Mouse (Mus musculus) retina, adult 2 months (tissue): ENCODE measurements around the gene Rhox10.
"Not testable (repeated sequence)": the region's sequence is repeated elsewhere in the genome, so short reads cannot be mapped to it uniquely, and the experiment has no call there.

Source experiments
- DNase-seq: peaks from one replicate; pipeline ENCODE4 v3.0.0-alpha.2; 2012; ENCODE audit warnings: low read depth, low spot score

Rhox10 gene

GRCm38 (mm10) chrX:38066175-38066574 lies at the start of gene Rhox10:
TSS of gene Rhox10 (plus strand) at chrX:38066475.
- no peak for DNase-seq

- DNase-seq, result not testable (repeated sequence)
Measured at GRCm38 (mm10) chrX:38018597-38018996, 47.7 kb upstream of the Rhox10 start, which contains the start of gene Btg1-ps1. TSS of gene Btg1-ps1 (minus strand) at chrX:38018815.

GRCm38 (mm10) chrX:38033841-38034240 lies 32.4 kb upstream of the Rhox10 start:
- peak; percentile 55 for DNase-seq

DNA sequence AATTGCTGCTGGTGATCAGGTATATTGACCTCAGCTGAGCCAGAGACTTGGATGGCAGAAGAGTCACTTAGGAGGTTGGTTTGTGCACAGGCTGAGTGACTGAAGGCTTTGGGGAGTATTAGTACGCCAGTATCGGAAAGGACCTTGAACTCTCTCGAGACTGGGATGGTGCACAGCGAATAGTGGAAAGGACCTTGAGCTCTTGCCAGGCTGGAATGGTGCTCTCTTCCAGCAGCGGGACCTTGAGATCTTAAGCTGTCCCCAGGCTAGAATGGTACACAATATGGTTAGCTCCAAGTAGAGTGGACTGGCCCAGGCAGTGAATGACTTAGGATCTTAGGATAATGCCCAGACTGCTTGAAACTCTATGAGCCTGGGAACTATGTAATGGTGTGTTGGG lies 26.6 kb upstream of the Rhox10 start:
- no peak for DNase-seq

- DNase-seq, result not testable (repeated sequence)
Measured at GRCm38 (mm10) chrX:38043014-38043413, 23.3 kb upstream of the Rhox10 start, which contains the start of gene Btg1-ps2. TSS of gene Btg1-ps2 (minus strand) at chrX:38043114.

GRCm38 (mm10) chrX:38061544-38061943 lies 4.7 kb upstream of the Rhox10 start:
- peak; percentile 11 for DNase-seq

DNA sequence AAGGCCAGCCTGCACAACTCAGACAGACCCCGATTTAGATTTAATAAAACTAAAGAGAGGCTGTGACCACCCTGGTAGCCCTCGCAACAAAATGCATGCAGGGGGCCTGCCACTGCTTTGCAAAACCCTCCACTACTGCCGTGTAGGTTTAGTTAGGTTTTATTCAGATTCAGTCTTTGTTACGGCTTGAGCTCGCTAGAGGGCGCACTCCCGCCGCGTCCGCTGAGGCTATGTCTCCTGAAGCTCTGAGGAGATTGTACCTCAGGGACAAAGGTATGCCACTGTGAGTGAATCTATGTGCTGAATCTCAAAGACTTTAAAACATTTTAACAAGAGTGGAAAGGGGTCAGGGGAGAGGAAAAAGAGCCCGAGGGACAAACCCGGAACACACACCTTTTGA lies 18.0 kb downstream of the Rhox10 start:
- peak; percentile 2 for DNase-seq

DNA sequence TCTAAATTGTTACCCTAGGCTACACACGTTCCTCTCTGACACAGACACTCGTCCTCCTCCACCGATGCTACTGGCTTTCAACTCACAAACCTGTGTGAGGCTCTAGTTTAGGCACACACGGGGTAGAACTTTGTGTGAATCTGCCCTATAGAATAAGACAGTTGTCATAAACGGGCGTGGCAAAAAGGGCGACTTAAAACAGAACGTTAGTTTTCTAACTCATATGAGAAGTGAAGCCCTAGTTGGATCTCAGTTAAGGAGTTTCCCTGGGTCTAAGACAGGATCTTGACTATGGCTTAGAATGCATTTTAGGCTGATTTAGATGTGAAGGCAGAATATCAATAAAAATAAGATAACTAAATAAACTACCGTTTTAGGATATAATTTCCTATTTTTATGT lies 18.8 kb downstream of the Rhox10 start, which contains the start of gene Rhox11:
TSS of gene Rhox11 (minus strand) at position 101 of the 400 bp plus-strand sequence.
- no peak for DNase-seq

GRCm38 (mm10) chrX:38110807-38111206 lies 44.5 kb downstream of the Rhox10 start, which contains the start of gene Rhox12:
TSS of gene Rhox12 (minus strand) at chrX:38110907.
- no peak for DNase-seq

DNA sequence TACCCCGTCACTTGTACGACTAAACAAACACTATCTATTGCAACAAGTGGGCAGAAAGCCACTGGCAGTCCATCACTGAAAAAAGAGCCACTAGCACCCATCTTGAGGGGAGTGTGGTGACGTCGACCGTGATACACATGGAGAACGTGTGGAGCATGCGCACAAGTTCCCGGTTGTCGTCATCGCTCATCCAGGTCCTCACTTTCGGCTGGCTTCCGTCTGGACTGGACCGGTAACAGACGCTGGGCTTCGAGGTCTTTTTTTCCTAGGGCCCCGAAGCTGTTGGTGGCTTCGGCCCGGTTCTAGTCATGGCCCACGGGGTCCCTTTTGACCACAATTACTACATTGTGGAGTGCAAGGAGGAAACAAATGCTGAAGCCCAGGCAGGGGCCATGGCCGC lies 54.7 kb downstream of the Rhox10 start, which contains the start of gene Rhox13:
TSS of gene Rhox13 (plus strand) at position 238 of the 400 bp plus-strand sequence.
- DNase-seq, result no peak
